Mouse (Mus musculus) stomach, embryonic 14.5 days (tissue): Measurements from ENCODE around the gene Ttyh2. TPM values are rescaled to one million over a fixed set of nuclear protein-coding genes. Genes with fewer than 3 reads are reported as not detected.
A peak's percentile ranks its signal among the peaks of the same experiment; 100 is the strongest.

Experiments
- ATAC-seq: fragments of 200-750 bp; cut with Nextera tagmentation; 2 replicates; pipeline ENCODE4 v1.8.0; 2017; ENCODE audit warnings: low read depth, moderate TSS enrichment; ENCODE audit not compliant: insufficient number of reproducible peaks, insufficient read depth, low FRiP score
- H3K27ac ChIP-seq: fragments of 300-500 bp; sonication (generic); 2 replicates; pipeline ENCODE4 v1.5.1; 2014; ENCODE audit warnings: mild to moderate bottlenecking, low read length, moderate library complexity, mixed read lengths
- H3K27me3 ChIP-seq: fragments of 300-500 bp; sonication (generic); 2 replicates; pipeline ENCODE4 v1.6.1; 2014; ENCODE audit warnings: low read length, control low read depth, mixed read lengths; ENCODE audit not compliant: control insufficient read depth, insufficient read depth
- H3K36me3 ChIP-seq: fragments of 300-500 bp; sonication (generic); 2 replicates; pipeline ENCODE4 v1.6.1; 2014; ENCODE audit warnings: mild to moderate bottlenecking, control low read depth, low read length, moderate library complexity, mixed read lengths; ENCODE audit not compliant: control insufficient read depth, insufficient read depth
- H3K4me1 ChIP-seq: fragments of 300-500 bp; sonication (generic); 2 replicates; pipeline ENCODE4 v1.6.1; 2014; ENCODE audit warnings: low read length, control low read depth, mixed read lengths; ENCODE audit not compliant: control insufficient read depth, insufficient read depth
- H3K4me2 ChIP-seq: fragments of 300-500 bp; sonication (generic); replicated peaks from 2 replicates; pipeline ENCODE4 v1.6.1; 2014; ENCODE audit warnings: low read depth, low read length, control low read depth
- H3K4me3 ChIP-seq: fragments of 300-500 bp; sonication (generic); 2 replicates; pipeline ENCODE4 v1.5.1; 2014; ENCODE audit warnings: low read depth, low read length, control low read depth
- H3K9ac ChIP-seq: fragments of 300-500 bp; sonication (generic); replicated peaks from 2 replicates; pipeline ENCODE4 v1.6.1; 2014; ENCODE audit warnings: low read depth, mild to moderate bottlenecking, control low read depth, low read length, moderate library complexity, mixed read lengths
- H3K9me3 ChIP-seq: fragments of 300-500 bp; sonication (generic); 2 replicates; pipeline ENCODE4 v1.6.1; 2016; ENCODE audit warnings: low read depth, low read length, control low read depth; ENCODE audit not compliant: control insufficient read depth
- WGBS: fragments of 180-500 bp; shearing (Covaris S2); extraction: QIAGEN DNeasy Blood & Tissue Kit; methylation state at CpG from one replicate; pipeline ENCODE4 v1.1.7; 2014; 5-methylcytosine and 5-hydroxymethylcytosine counted together
- polyA plus RNA-seq: library from polyadenylated mRNA; unstranded; fragments of >200 nt; fragmentation: Nextera tagmentation; extraction: Ambion mirVana; gene quantifications from 2 replicates; pipeline ENCODE4 v1.2.1, GENCODE M21; 2014

Gene Ttyh2
- polyA plus RNA-seq = 12.5 and 13.8 TPM in 2 replicates

GRCm38 (mm10) chr11:114675341-114675825 lies at the start of gene Ttyh2:
Gene Ttyh2, plus strand, starts transcription at chr11:114675431.
- peak; percentile 89 for ATAC-seq
- Histone ChIP-seq H3K4me3 (peak within 1 kb of the TSS; percentile 51), H3K4me2 (peak within 1 kb of the TSS; percentile 96), H3K4me1 (peaks cover 29% of the 10 kb centered on the region; the same call in 1 of the 2 replicates), H3K27ac (no peak within 1 kb of the TSS), H3K9ac (peak within 1 kb of the TSS; percentile 31), H3K36me3 (peaks cover 36% of the 10 kb centered on the region), H3K27me3 (no peaks in the 10 kb centered on the region), H3K9me3 (no peaks in the 10 kb centered on the region)
- WGBS = under 1% methylated on average over 40 of the region's 40 CpGs

GRCm38 (mm10) chr11:114626071-114626690 lies 49.0 kb upstream of the Ttyh2 start:
- Histone ChIP-seq H3K36me3 (no peaks in the 10 kb centered on the region), H3K27me3 (no peaks in the 10 kb centered on the region), H3K27ac (no peak overlapping the region), H3K9ac (no peak overlapping the region), H3K4me2 (no peak overlapping the region), H3K4me3 (no peak overlapping the region), H3K9me3 (peaks cover 4% of the 10 kb centered on the region; the same call in 1 of the 2 replicates), H3K4me1 (no peaks in the 10 kb centered on the region)
- no peak for ATAC-seq
- 76% methylated on average over 13 of the region's 13 CpGs for WGBS

GRCm38 (mm10) chr11:114627036-114627435 lies 48.2 kb upstream of the Ttyh2 start:
- H3K27ac ChIP-seq = no peak overlapping the region
- WGBS = 70% methylated on average over 5 of the region's 6 CpGs
- no peak overlapping the region for H3K4me2 ChIP-seq
- no peak overlapping the region for H3K9ac ChIP-seq
- peaks cover 4% of the 10 kb centered on the region; the same call in 1 of the 2 replicates for H3K9me3 ChIP-seq
- no peaks in the 10 kb centered on the region for H3K4me1 ChIP-seq
- no peaks in the 10 kb centered on the region for H3K36me3 ChIP-seq
- no peak for ATAC-seq
- no peak overlapping the region for H3K4me3 ChIP-seq
- no peaks in the 10 kb centered on the region for H3K27me3 ChIP-seq

GRCm38 (mm10) chr11:114628032-114628431 lies 47.2 kb upstream of the Ttyh2 start:
- Histone ChIP-seq H3K4me1 (no peaks in the 10 kb centered on the region), H3K27me3 (no peaks in the 10 kb centered on the region)

GRCm38 (mm10) chr11:114630044-114630443 lies 45.2 kb upstream of the Ttyh2 start:
- Histone ChIP-seq H3K27ac (no peak overlapping the region), H3K4me1 (no peaks in the 10 kb centered on the region), H3K4me3 (no peak overlapping the region), H3K4me2 (no peak overlapping the region), H3K9ac (no peak overlapping the region), H3K36me3 (no peaks in the 10 kb centered on the region), H3K27me3 (no peaks in the 10 kb centered on the region), H3K9me3 (peaks cover 4% of the 10 kb centered on the region; the same call in 1 of the 2 replicates)
- WGBS = 81% methylated on average over 5 of the region's 5 CpGs
- no peak for ATAC-seq

More at GRCm38 (mm10) chr11:114628032-114628431, 47.2 kb upstream of the Ttyh2 start:
- ATAC-seq = no peak
- no peak overlapping the region for H3K9ac ChIP-seq
- H3K4me2 ChIP-seq = no peak overlapping the region
- 71% methylated on average over 12 of the region's 12 CpGs for WGBS
- H3K4me3 ChIP-seq = no peak overlapping the region
- H3K27ac ChIP-seq = no peak overlapping the region
- no peaks in the 10 kb centered on the region for H3K36me3 ChIP-seq
- H3K9me3 ChIP-seq = peaks cover 4% of the 10 kb centered on the region; the same call in 1 of the 2 replicates

GRCm38 (mm10) chr11:114632266-114632665 lies 43.0 kb upstream of the Ttyh2 start:
- Histone ChIP-seq H3K4me1 (peaks cover 2% of the 10 kb centered on the region; the same call in 1 of the 2 replicates), H3K9ac (no peak overlapping the region), H3K27ac (no peak overlapping the region), H3K9me3 (peaks cover 4% of the 10 kb centered on the region; the same call in 1 of the 2 replicates), H3K4me3 (no peak overlapping the region), H3K4me2 (no peak overlapping the region), H3K27me3 (no peaks in the 10 kb centered on the region), H3K36me3 (no peaks in the 10 kb centered on the region)
- 69% methylated on average over 8 of the region's 8 CpGs for WGBS
- no peak for ATAC-seq

GRCm38 (mm10) chr11:114636292-114636691 lies 38.9 kb upstream of the Ttyh2 start:
- Histone ChIP-seq H3K27me3 (0 out of 2 replicates have a peak, but pooled peaks cover 2% of the 10 kb centered on the region), H3K4me3 (no peak overlapping the region), H3K9ac (no peak overlapping the region), H3K27ac (no peak overlapping the region), H3K9me3 (no peaks in the 10 kb centered on the region), H3K36me3 (no peaks in the 10 kb centered on the region), H3K4me2 (no peak overlapping the region), H3K4me1 (peaks cover 10% of the 10 kb centered on the region)
- 0 out of 2 replicates have a peak, but pooled peaks have one; percentile 46 for ATAC-seq
- 0% methylated on average over 6 of the region's 6 CpGs for WGBS

- H3K27ac ChIP-seq = no peak overlapping the region
- no peak for ATAC-seq
- no peak overlapping the region for H3K9ac ChIP-seq
- no peak overlapping the region for H3K4me2 ChIP-seq
- H3K36me3 ChIP-seq = no peaks in the 10 kb centered on the region
- H3K27me3 ChIP-seq = 0 out of 2 replicates have a peak, but pooled peaks cover 2% of the 10 kb centered on the region
- H3K4me1 ChIP-seq = peaks cover 10% of the 10 kb centered on the region
- WGBS = 60% methylated on average over 34 of the region's 35 CpGs
- H3K4me3 ChIP-seq = no peak overlapping the region
- no peaks in the 10 kb centered on the region for H3K9me3 ChIP-seq
Observed at GRCm38 (mm10) chr11:114636727-114637505, 38.3 kb upstream of the Ttyh2 start.
